Mouse (Mus musculus): ENCODE results near the gene Optc.

The Optc gene

DNA sequence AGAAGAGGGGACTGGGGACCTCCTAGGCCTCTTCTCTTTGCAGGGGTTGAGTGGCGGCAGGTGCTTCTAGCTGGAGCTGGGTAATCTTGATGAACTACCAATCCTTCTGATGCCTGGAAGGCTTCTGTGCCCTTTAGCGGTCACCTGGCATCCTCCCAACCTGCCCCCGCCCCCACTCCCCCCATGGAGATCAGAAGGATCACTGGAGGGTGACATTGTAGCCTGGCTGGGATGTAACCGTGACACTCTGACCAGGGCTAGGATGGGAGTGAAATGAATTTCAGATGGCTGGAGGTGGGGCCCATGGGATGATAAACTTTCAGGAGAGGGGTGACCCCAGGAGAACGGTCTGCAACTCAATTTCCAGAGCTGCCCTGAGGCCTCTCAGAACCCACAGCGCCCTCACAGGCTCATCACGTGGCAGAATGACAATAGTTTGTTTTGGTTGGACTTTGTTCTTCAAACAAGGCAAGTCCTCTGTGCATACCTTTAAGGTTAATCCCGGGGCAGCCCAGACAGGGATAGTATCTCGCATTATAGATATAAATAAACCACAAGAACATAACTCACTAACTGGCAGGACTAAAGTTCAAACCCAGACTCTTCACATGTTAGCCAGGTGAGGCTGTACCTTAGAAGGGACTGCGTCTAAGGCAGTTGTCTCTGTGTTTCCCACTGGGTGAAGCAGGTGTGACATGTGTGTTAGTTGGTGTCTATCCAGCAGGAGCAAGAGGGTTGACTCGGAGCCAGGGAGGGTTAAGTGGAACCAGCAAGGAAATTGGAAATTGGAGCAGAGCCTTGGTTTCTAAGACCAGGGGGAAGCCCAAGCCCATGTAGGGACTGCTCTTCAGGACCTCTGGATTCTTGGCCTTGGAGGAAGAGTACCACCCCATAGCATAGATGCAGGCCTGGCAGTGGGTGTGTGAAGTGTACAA, 25.2 kb downstream of the Optc start:
- no peak for DNase-seq (ENCODE audit: low read depth, low spot score)

DNA sequence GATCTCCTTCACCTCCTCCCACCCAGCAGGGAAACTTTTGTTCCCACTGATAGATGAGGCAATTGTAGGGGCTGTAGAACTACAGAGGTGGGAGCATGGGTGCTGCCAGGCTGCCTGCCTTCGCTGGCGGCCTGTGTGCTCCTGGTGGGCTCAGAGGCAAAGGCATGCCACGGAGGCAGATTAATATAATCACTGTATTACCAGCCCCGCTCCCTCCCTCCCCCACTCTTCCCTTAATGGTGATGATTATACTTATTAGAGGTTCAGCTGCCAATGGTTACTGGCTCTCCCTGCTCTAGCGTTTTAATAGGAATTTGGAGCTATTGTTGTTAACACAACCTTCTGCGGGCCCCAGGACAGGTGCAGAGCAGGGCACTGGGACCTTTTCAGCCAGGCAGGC, 26.0 kb downstream of the Optc start:
- DNase-seq (ENCODE audit: low read depth, low spot score): no peak

DNA sequence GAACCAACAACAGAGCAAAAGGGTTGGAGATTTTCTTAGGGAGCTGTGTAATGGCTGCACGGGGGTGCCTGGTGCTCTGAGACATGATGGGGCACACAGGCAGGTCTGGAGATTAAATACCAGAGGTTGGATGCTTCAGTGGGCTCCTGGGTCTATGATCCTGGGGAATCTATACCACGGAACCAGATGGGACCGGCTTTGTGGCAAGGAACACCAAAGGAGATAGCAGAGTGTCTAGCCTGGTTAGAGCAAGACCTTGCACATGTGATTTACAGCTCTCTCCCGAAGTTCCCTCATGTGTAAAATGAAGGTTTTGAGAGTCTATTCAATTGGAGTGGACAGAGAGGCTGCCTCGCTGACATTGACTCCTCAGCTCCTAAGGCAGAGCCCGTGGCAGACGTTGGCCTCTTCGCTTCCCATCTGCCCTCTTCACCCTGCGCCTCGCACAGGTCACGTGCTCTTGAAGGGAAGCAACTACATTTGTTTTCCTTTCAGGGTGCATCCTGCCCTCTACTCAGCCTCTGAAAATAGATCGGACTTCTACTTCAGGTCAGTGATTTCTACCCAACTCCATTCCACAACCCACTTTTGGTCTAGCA, 28.9 kb downstream of the Optc start:
- DNase-seq (ENCODE audit: low read depth, low spot score): no peak

DNA sequence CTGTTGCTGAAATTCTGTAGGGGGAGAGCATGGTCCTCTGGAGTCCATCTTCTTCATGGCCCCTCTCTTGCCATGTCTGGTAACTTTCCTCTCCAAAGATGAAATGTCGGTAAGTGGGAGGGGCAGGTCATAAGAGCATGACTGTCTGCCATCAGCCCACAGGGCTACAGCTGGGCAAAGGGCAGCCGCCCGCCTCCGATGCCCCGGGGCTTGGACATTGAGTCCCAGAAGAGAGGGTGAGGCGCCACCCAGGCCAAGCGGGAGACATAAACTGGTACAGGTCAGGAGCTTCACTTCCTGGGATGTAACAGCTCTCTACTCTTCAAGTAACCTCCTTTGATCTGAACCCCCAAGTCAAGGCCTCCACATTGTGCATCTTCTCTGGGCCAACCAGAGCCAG, 30.9 kb downstream of the Optc start:
- no peak for DNase-seq (ENCODE audit: low read depth, low spot score)

DNA sequence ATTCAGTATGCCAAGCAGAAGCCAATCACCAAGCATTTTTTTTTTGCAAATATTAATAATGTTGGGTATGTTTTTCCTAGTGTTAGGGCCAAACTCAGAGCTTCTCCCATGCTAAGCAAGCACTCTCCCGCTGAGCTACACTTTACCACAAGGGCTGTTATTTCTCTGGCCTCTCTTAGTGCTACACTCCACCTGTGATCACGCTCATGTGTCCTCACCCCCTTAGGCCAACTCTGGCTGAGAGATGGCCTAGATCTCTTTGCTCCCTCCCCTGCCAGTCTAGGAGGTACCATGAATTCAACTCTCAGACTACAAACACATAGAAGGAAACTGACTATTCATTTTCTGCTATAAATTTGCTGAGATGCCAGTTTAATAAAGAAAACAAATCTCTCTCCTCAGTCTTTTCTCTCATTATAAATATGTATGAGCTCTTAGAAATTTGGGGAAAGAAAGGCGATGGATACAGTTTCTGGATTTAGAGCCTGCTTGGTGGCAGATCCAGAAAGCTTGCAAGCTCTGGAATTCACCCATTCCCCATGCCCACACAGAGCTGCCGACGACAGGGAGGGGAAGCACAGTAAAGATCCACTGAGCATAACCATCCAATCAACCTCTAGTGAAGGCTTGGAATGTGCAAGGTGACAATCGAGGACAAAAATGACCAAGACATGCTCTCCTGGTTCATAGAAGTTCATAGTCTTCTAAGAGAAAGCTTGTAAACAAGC, 34.5 kb downstream of the Optc start:
- no peak for DNase-seq (ENCODE audit: low read depth, low spot score)

DNA sequence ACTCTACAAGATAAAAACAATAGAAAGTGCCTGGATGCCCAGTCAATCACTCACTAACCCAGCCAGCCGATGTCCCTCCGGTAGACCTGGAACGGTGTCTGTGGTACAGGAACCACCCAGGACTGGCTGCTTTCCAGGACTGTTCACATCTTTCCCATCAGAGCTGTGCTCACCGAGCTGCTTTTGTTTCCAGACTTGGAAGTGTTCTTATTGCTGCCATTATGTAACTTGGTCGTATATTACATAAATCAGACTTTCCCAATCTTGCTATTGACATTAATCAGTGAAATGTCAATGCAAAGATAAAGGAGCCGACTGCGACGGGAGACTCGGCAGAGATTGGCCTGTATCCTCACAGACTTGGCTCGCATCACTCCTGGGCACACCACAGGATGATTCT, 36.6 kb downstream of the Optc start:
- DNase-seq (ENCODE audit: low read depth, low spot score): no peak

DNA sequence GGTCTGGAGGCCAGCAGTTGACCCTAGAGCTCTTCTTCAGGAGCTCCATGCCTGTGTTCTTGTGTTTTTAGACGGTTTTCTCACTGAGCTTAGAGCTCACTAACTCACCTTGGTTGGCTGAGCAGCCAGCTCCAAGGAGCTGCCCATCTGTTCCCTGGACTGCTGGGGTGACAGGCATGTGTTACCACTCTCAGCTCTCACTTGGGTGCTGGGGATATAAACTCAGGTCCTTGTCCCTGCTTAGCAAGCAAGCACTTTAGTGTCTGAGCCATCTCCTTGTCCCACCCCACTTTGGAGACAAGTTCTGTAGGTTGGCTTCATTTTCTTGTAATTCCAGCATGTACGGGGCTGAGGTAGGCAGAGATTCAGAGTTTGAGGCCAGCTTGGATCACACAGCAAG, 38.6 kb downstream of the Optc start:
- DNase-seq (ENCODE audit: low read depth, low spot score): no peak

DNA sequence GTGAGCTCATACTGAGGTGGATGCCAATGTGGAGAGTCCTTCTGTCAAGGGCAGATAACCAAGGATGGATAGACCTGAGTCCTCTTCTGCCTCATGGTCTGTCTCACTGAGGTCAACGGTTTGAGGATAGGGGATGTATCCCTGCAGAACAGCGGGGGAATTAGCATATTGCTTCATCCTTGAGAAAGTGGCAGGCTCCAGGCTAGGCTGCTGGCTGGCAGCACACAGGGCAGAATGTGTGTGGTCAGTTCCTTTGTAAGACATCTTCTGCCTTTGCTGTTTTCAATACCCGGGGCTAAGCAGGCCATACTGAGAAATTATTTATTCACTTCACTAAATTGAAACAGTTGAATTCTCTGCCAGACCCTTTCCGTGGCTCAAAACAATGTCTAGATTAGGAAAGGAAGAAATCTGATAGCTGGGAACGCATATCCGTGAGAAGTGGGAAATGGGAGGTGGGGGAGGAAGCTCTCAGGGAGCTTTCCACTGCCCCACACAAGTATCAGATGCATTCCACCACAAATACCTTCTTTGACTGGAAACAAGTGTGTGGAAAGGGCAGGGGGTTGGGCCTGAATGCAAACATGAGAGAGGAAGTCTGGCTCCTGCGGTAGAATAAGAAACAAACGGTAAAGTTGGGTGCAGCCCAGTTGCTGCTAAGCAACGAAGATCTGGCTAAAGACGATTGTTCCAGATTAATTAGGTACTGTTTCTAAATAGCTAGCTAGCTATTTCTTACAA, 44.4 kb downstream of the Optc start:
- DNase-seq (ENCODE audit: low read depth, low spot score): no peak

DNA sequence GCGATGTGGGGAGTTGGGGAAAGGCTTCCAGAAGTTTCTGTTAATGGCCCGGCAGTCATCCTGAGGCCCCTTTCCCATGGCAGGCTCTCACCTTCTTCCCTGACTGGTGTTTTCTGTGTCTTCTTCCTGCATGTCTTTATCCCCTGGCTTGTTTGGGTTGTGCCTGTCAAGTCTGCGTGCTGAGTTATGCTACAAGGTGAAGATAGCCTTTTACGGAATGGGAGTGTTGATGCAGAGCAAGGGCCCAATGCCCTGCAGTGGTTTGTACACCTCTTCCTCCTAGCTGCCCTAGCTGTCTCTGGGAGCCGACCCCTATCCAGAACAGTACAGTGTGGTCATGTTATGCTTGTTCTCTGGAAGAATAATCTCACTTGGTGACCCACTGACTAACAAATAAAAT, 46.8 kb downstream of the Optc start:
- DNase-seq (ENCODE audit: low read depth, low spot score): no peak

DNA sequence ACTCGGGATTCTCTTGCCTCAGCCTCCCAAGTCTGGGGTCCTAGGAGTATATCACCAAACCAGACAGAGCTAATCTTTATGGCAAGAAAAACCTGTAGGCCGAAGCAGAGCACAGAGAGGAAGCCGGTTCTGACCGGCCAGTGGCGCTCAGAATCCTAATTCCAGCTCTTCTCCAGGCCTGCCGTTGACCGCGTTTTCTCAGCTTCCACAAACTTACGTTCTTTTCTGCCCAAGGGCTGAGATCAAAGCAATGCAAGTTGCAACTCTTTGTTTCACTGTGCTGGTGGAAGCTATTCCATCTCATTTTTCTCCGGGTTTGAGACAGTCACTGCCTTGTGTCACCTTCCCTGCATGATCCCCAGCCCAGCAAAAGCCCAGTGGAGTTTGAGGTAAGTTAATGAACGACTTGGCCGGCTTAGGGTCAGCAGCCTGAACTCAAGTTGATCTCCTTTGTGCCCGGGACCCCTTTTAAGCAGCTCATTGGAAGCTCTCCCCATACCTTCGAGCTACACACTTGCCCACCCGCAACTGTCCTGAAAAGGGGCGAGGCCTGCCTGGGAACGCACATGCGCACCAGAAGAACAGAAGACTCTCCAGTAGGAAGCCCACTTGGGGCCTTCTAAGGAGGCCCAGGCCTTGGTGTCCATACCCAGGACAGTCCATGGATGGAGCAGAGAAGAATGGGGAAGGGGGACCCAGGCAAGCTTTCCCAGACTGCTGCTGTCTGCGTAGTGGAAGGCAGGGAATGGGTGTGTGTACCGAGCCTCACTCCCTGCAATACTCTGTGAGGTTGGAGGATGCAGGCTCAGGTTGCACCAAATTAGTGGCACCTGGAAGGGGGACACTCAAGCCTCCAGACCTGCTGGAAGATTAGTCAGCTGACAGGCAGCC, 47.7 kb downstream of the Optc start:
- no peak for DNase-seq (ENCODE audit: low read depth, low spot score)

DNA sequence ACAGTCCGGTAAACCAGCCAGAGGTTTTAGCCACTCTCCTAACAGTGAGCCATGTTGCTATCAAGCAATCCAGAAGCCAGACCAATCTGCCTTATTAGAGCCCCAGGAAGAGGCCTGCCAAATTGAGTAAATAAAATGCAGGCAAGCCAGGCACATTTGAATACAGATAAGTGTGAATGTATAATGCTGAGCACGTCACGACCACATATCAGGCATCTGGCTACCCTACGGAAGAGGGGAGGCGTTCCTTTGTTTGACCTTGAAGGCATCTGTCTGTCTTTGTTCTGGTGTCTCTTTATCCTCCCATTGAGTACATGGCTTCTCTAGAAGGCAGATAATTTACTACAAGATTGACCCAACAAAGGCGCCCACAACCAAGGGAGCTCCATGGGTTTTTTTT, 48.5 kb downstream of the Optc start:
- no peak for DNase-seq (ENCODE audit: low read depth, low spot score)

DNA sequence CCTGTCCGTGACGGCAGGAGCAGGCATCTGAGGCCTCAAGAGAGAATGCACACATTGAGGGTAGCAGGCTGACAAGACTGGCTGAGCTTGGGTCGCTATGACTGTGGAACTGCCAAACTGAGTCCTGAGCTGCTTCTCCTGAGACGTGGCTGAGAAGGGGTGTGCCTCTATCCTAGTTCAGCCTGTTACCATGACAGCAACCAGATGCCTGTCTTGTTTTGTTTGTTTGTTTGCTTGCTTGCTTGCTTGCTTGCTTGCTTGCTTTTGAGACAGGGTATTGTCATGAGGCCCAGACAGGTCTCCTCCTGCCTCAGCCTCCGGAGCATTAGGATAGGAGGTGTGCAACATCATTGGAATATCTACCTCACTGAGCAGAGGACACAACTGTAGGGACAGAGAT, 50.0 kb downstream of the Optc start:
- no peak for DNase-seq (ENCODE audit: low read depth, low spot score)

DNA sequence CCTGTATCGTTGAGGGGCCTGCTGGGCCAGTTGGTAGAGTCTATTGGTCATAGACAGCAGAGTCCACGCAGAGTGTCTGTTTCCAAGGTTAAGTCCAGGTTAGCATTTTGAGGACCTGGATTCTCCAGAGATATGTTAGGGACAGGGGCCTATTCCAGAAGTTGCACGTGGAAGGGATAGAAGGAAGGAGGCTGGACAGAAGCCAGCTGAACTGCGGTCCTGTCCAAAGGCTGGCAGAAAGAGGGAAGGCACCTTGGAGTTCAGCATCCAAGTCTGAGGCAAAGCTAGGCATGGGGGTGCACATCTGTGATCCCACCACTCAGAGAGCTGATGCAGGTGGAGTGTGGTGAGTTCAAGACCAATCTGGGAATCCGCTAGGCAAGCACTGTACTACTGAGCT, 50.6 kb downstream of the Optc start:
- DNase-seq (ENCODE audit: low read depth, low spot score): no peak

DNA sequence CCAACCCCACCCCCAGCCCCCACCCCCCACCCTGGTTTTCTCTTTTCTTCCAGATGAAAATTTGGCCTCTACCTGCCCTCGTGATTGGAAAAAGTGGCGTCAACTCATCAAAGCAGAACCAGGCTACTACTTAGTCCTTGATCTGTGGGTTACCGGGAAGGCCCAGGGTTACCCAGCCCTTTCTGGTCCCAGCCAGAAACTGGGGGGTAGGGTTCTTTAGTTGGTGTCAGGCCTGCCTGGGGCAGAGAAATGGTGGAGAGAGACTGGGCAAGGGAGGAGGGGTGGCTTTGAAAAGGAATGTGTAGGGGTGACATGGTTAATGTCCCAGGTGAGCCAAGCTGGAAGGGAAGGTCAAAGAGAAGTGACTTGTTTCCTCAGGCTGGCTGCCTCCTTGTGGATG, 51.1 kb downstream of the Optc start:
- DNase-seq (ENCODE audit: low read depth, low spot score): no peak

DNA sequence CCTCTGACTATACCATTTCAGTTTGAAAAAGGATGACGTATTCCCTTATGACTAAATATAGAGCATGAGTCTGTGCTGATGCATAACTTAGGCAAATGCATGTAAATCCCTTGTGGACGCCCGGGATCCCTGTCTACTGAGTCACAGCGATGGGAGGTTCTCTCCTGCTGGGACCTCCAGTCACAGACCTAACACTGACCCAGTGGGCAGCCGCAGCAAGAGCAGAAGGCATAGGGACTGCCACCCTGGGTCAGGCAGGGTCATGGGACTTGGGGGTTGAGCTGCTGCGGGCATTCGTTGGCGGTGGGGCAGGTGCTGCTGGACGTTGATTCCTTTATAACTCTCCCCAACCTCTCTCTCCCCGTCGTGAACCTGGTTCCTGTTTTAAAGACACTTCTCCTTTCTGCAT, 51.7 kb downstream of the Optc start:
- DNase-seq (ENCODE audit: low read depth, low spot score): no peak

DNA sequence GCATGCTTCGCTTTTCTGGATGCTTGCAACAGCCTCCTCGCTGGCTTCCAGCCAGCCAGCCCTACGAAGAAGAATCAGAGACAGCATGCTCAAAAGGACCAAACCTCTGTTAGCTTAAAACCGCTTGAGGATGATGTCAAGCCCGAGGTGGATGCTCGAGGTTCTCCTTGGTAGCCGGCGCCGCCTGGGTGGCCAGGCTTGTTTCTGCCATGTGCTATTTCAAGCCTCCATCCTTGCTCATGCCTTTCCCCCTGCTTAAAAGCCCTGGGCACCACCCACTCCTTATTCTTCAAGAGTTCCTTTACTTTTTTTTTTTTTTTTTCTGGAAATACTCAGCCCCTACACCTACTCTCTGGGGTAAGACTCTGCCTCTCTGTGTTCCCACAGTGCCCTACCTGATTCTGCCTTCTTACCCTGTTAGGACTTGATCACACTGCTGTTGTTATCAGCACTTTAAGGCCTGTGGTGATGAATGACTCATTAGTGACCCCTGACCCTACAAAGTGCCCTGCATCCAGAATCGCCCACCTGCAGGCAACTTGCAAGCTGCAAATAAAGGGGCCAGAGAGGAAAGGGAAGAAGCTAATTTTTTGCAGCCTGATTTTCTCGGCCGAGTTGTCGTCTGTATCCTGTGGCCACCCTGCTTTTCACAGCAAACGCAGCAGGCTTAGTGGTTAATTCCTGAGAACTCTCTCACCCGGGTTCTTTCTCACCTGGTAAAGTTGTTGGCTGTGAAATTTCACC, 52.4 kb downstream of the Optc start:
- DNase-seq (ENCODE audit: low read depth, low spot score): no peak

DNA sequence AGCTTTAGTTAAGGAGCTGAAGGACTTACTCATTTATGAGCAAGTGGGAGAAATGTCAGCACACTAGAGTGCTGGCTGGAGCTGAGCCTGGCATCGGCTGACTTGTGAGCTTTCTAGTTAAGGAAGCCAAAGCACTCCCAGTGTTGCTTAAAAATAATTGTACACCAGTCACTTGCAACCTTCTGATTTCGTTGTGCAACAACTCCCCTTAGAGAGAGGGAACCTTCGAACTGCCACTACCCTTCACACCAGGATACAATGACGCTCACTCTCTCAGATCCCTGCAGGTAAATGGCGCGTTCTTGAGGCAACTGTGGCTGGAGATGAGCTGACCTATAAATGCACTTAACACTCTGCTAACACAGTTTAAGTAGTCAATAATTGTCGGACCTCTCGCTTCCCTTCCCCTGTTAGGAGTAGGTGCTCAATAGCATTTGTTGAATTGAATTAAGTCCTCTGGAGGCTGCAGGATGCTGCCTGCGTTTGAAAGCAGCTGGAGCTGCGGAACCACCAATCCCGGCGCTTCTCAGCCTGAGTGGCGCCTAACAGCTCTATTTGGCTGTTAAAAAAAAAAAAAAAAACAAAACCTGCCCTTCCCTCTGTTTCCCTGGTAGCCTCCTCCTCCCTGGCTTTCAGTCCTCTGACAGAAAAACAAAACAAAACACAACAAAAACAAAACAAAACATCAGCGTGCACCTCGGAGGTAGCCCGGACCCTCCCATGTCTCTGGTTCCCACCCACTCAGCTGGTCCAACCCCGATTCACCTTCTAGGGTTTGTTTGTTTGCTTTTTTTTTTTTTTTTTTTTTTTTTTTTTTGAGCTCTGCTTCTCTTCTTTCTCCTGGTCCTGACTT, 53.2 kb downstream of the Optc start:
- no peak for DNase-seq (ENCODE audit: low read depth, low spot score)
